Mouse (Mus musculus): ENCODE measurements around the gene Ret. TPM values are rescaled to one million over a fixed set of nuclear protein-coding genes. Genes with fewer than 3 reads are reported as not detected.

The Ret gene
- polyA plus RNA-seq, 1 experiment from 2014 or later = 0.38 TPM

DNA sequence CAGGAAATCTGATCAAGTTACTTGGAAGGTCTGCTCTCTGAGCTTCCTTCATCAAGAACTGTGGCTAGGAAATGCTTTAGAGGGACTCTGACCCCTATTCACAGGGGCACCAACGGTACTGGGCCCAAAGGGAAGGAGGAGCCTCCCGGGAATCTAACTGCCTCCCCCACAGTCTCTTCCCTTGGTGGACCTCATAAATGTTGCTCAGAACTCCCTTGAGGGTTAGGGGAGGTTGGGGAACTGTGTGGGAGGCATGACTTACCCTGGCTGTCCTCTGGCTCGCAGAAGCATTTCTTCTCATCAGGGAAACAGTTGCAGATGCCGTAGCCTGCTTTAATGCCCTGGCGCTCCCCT lies 23.6 kb downstream of the Ret start:
- Histone ChIP-seq H3K27me3 (no peaks in the 10 kb centered on the region), H3K9me3 (no peaks in the 10 kb centered on the region), H3K27ac (no peak overlapping the region), H3K36me3 (no peaks in the 10 kb centered on the region), H3K4me3 (replicated peaks) (no peak overlapping the region), H3K9ac (replicated peaks) (no peak overlapping the region), H3K4me2 (no peak overlapping the region), H3K4me1 (replicated peaks) (no peaks in the 10 kb centered on the region)
- WGBS = 79% methylated on average over 5 of the region's 5 CpGs
- ATAC-seq (ENCODE audit: insufficient number of reproducible peaks, insufficient read depth, low FRiP score, low TSS enrichment, low read depth) = no peak

GRCm38 (mm10) chr6:118173251-118173974 lies 24.1 kb downstream of the Ret start:
- no peak for ATAC-seq (ENCODE audit: insufficient number of reproducible peaks, insufficient read depth, low FRiP score, low TSS enrichment, low read depth)
- Histone ChIP-seq H3K4me3 (replicated peaks) (no peak overlapping the region), H3K36me3 (no peaks in the 10 kb centered on the region), H3K9ac (replicated peaks) (no peak overlapping the region), H3K9me3 (no peaks in the 10 kb centered on the region), H3K4me2 (no peak overlapping the region), H3K4me1 (replicated peaks) (no peaks in the 10 kb centered on the region), H3K27ac (no peak overlapping the region), H3K27me3 (no peaks in the 10 kb centered on the region)
- 93% methylated on average over 18 of the region's 18 CpGs for WGBS

- Histone ChIP-seq H3K4me2 (no peak overlapping the region), H3K27me3 (no peaks in the 10 kb centered on the region), H3K4me3 (replicated peaks) (no peak overlapping the region), H3K27ac (no peak overlapping the region), H3K4me1 (replicated peaks) (no peaks in the 10 kb centered on the region), H3K9ac (replicated peaks) (no peak overlapping the region), H3K36me3 (no peaks in the 10 kb centered on the region), H3K9me3 (no peaks in the 10 kb centered on the region)
- WGBS = 92% methylated on average over 7 of the region's 7 CpGs
- no peak for ATAC-seq (ENCODE audit: insufficient number of reproducible peaks, insufficient read depth, low FRiP score, low TSS enrichment, low read depth)
Observed at GRCm38 (mm10) chr6:118171386-118171785, 26.1 kb downstream of the Ret start.

DNA sequence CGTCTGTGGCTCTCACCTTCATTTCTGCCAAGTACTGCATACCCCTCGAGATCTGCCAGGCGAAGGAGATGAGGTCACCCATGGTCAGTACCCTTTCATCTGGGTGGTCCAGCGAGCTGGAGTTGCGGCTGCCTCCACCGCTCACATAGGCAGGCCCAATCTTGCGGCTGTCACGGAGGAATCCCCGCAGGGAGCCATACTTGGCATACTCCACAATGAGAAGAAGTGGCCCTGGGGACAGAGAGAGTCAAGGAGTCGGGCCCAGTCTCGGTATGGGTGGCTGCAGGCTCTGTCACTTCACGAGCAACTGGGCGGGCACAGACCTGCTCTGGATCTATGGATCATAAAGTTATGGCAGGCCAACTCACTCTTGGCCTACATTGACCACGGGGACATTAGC lies 29.4 kb downstream of the Ret start:
- Histone ChIP-seq H3K27me3 (no peaks in the 10 kb centered on the region), H3K27ac (no peak overlapping the region), H3K9me3 (no peaks in the 10 kb centered on the region), H3K36me3 (no peaks in the 10 kb centered on the region), H3K4me1 (replicated peaks) (no peaks in the 10 kb centered on the region), H3K4me2 (no peak overlapping the region), H3K9ac (replicated peaks) (no peak overlapping the region), H3K4me3 (replicated peaks) (no peak overlapping the region)
- ATAC-seq (ENCODE audit: insufficient number of reproducible peaks, insufficient read depth, low FRiP score, low TSS enrichment, low read depth) = no peak
- 81% methylated on average over 14 of the region's 14 CpGs for WGBS

GRCm38 (mm10) chr6:118167013-118167412 lies 30.5 kb downstream of the Ret start:
- no peak overlapping the region for H3K4me2 ChIP-seq
- ATAC-seq (ENCODE audit: insufficient number of reproducible peaks, insufficient read depth, low FRiP score, low TSS enrichment, low read depth) = no peak
- H3K4me1 ChIP-seq (replicated peaks) = no peaks in the 10 kb centered on the region
- no peaks in the 10 kb centered on the region for H3K27me3 ChIP-seq
- H3K36me3 ChIP-seq = no peaks in the 10 kb centered on the region
- H3K9ac ChIP-seq (replicated peaks) = no peak overlapping the region
- 86% methylated on average over 9 of the region's 9 CpGs for WGBS
- H3K27ac ChIP-seq = no peak overlapping the region
- H3K9me3 ChIP-seq = no peaks in the 10 kb centered on the region
- H3K4me3 ChIP-seq (replicated peaks) = no peak overlapping the region

DNA sequence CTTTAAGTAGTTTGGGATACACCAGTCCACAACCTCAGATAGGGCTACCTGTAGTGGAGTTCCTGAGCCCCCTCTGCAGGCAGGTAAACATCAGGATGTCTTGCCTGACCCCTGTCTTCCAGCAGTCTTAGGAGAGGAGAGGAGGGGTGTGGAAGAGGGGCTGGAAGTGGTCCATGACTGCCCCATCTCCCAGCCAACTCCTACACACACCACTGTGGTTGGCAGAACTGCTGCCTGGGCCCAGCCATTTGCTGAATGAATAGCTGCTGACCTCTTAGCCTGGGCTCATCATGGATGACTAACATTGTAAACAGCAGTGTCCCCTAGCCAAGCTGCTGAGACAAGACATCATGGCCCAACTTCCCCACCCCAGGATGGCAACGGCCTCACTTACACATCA lies 32.0 kb downstream of the Ret start:
- no peak for ATAC-seq (ENCODE audit: insufficient number of reproducible peaks, insufficient read depth, low FRiP score, low TSS enrichment, low read depth)
- WGBS = 88% methylated on average over 1 of the region's 1 CpGs
- Histone ChIP-seq H3K4me2 (no peak overlapping the region), H3K9ac (replicated peaks) (no peak overlapping the region), H3K36me3 (no peaks in the 10 kb centered on the region), H3K9me3 (no peaks in the 10 kb centered on the region), H3K27me3 (no peaks in the 10 kb centered on the region), H3K4me3 (replicated peaks) (no peak overlapping the region), H3K4me1 (replicated peaks) (no peaks in the 10 kb centered on the region), H3K27ac (no peak overlapping the region)

- H3K27me3 ChIP-seq = no peaks in the 10 kb centered on the region
- H3K27ac ChIP-seq = no peak overlapping the region
- no peaks in the 10 kb centered on the region for H3K36me3 ChIP-seq
- H3K9ac ChIP-seq (replicated peaks) = no peak overlapping the region
- no peaks in the 10 kb centered on the region for H3K9me3 ChIP-seq
- ATAC-seq (ENCODE audit: insufficient number of reproducible peaks, insufficient read depth, low FRiP score, low TSS enrichment, low read depth) = no peak
- no peak overlapping the region for H3K4me3 ChIP-seq (replicated peaks)
- H3K4me1 ChIP-seq (replicated peaks) = no peaks in the 10 kb centered on the region
- H3K4me2 ChIP-seq = no peak overlapping the region
- 63% methylated on average over 8 of the region's 8 CpGs for WGBS
Observed at GRCm38 (mm10) chr6:118164691-118165090, 32.8 kb downstream of the Ret start.

DNA sequence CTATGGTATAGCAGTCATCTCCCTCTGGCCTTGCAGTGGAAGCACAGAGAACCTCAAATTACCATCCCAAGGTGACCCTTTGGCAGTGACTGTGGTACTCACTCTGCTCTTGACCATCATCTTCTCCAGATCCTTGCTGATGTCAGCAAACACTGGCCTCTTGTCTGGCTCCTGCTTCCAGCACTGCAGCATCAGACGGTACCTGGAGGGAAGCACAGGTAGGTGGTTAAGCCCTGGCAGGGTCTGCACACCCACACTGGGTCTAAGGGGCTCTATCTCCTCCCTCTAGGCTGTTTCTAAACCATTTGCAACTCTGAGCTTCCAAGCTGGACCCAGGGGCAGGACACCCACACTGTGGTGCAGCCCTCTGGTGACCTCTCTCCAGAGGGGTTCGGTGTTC lies 34.4 kb downstream of the Ret start:
- H3K4me3 ChIP-seq (replicated peaks) = no peak overlapping the region
- no peak overlapping the region for H3K4me2 ChIP-seq
- H3K27ac ChIP-seq = no peak overlapping the region
- no peaks in the 10 kb centered on the region for H3K4me1 ChIP-seq (replicated peaks)
- WGBS = 89% methylated on average over 2 of the region's 2 CpGs
- no peak overlapping the region for H3K9ac ChIP-seq (replicated peaks)
- ATAC-seq (ENCODE audit: insufficient number of reproducible peaks, insufficient read depth, low FRiP score, low TSS enrichment, low read depth) = no peak
- no peaks in the 10 kb centered on the region for H3K9me3 ChIP-seq
- H3K27me3 ChIP-seq = no peaks in the 10 kb centered on the region
- no peaks in the 10 kb centered on the region for H3K36me3 ChIP-seq

DNA sequence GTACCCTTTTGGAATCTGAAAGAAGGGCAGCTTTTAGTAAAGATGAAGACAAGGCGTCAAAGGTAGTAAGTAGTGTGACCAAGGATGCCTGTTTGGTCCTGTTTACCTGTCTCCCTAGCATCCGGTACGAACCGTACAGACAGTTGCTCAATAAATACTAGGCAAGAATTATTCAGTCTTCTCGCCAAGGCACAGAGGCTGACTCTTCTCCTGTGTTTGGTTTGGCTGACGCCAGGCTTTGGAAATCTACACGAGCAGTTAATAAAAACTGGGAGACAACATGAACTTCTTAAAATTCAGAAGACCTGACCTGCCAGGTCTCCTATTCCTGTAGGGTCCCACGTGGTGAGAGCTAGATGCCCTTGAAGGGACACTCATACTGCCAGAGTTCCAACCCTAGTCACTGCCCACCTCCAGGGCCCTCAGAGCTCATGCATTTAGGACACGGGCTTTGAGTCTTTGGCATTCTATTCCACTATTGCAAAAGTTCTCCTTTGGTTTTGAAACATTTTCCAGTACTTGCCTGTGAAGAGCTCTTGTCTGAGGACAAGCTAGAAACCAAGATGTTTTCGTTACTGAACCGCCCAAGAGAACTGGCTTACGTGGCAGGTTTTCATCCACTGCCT lies 34.9 kb downstream of the Ret start:
- WGBS = 91% methylated on average over 12 of the region's 12 CpGs
- H3K27ac ChIP-seq = no peak overlapping the region
- H3K36me3 ChIP-seq = no peaks in the 10 kb centered on the region
- H3K27me3 ChIP-seq = no peaks in the 10 kb centered on the region
- no peaks in the 10 kb centered on the region for H3K4me1 ChIP-seq (replicated peaks)
- ATAC-seq (ENCODE audit: insufficient number of reproducible peaks, insufficient read depth, low FRiP score, low TSS enrichment, low read depth) = no peak
- no peak overlapping the region for H3K4me3 ChIP-seq (replicated peaks)
- no peaks in the 10 kb centered on the region for H3K9me3 ChIP-seq
- no peak overlapping the region for H3K9ac ChIP-seq (replicated peaks)
- no peak overlapping the region for H3K4me2 ChIP-seq

GRCm38 (mm10) chr6:118153091-118153490 lies 44.4 kb downstream of the Ret start:
- Histone ChIP-seq H3K27ac (no peak overlapping the region), H3K9me3 (no peaks in the 10 kb centered on the region), H3K9ac (replicated peaks) (no peak overlapping the region), H3K4me2 (no peak overlapping the region), H3K27me3 (no peaks in the 10 kb centered on the region), H3K36me3 (no peaks in the 10 kb centered on the region), H3K4me1 (replicated peaks) (no peaks in the 10 kb centered on the region), H3K4me3 (replicated peaks) (no peak overlapping the region)
- WGBS = 89% methylated on average over 5 of the region's 5 CpGs
- ATAC-seq (ENCODE audit: insufficient number of reproducible peaks, insufficient read depth, low FRiP score, low TSS enrichment, low read depth) = no peak

DNA sequence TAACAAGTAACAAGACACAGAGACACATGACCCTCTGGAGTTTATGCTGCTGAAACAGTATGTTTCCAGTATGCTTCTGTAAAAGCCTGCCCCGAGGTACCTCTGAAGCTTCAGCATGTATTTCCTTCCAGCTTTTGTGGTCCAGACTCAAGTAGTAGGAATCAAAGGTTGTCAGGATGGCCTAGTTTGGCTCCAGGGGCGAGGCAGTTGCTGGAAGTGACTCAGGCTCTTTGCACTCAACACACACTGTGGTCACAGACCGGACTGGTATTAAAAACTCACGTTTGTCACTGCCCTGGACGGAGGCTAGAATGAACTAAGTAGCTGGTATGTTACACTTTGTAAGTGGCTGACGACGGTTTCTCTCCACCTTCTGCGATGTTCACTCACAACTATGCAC lies 46.5 kb downstream of the Ret start:
- no peak overlapping the region for H3K4me3 ChIP-seq (replicated peaks)
- no peak for ATAC-seq (ENCODE audit: insufficient number of reproducible peaks, insufficient read depth, low FRiP score, low TSS enrichment, low read depth)
- WGBS = 86% methylated on average over 8 of the region's 8 CpGs
- no peaks in the 10 kb centered on the region for H3K9me3 ChIP-seq
- H3K9ac ChIP-seq (replicated peaks) = no peak overlapping the region
- no peak overlapping the region for H3K27ac ChIP-seq
- no peak overlapping the region for H3K4me2 ChIP-seq
- H3K27me3 ChIP-seq = 0 out of 2 replicates have a peak, but pooled peaks cover 2% of the 10 kb centered on the region
- H3K36me3 ChIP-seq = no peaks in the 10 kb centered on the region
- H3K4me1 ChIP-seq (replicated peaks) = no peaks in the 10 kb centered on the region

- no peak for ATAC-seq (ENCODE audit: insufficient number of reproducible peaks, insufficient read depth, low FRiP score, low TSS enrichment, low read depth)
- 0 out of 2 replicates have a peak, but pooled peaks cover 2% of the 10 kb centered on the region for H3K27me3 ChIP-seq
- H3K9me3 ChIP-seq = no peaks in the 10 kb centered on the region
- no peak overlapping the region for H3K4me2 ChIP-seq
- H3K4me1 ChIP-seq (replicated peaks) = no peaks in the 10 kb centered on the region
- no peak overlapping the region for H3K27ac ChIP-seq
- no peak overlapping the region for H3K9ac ChIP-seq (replicated peaks)
- 81% methylated on average over 2 of the region's 2 CpGs for WGBS
- no peaks in the 10 kb centered on the region for H3K36me3 ChIP-seq
- H3K4me3 ChIP-seq (replicated peaks) = no peak overlapping the region
Observed at GRCm38 (mm10) chr6:118150538-118150937, 47.0 kb downstream of the Ret start.

Measured in limb, embryonic 12.5 days (tissue).